Mouse (Mus musculus): ENCODE results near the gene Gm11444.

- TF ChIP-seq CTCF (IDR thresholded peaks at IDR 0.05; ENCODE audit: low read depth, low read length) (no peak), POLR2A (IDR thresholded peaks at IDR 0.05; ENCODE audit: extremely low read depth, insufficient read depth, low read length) (no peak)
These were observed 46.3 kb upstream of the Gm11444 start for GRCm38 (mm10) chr11:85896335-85896985.

Measured in liver, adult 2 months (tissue).